Mouse (Mus musculus): ENCODE measurements at regions not wholly inside any gene's neighbourhood (a gene's known extent, or its start where the extent isn't known, plus 50 kb on each side); places are given as distances from the start of the nearest gene placed in this dataset.

DNA sequence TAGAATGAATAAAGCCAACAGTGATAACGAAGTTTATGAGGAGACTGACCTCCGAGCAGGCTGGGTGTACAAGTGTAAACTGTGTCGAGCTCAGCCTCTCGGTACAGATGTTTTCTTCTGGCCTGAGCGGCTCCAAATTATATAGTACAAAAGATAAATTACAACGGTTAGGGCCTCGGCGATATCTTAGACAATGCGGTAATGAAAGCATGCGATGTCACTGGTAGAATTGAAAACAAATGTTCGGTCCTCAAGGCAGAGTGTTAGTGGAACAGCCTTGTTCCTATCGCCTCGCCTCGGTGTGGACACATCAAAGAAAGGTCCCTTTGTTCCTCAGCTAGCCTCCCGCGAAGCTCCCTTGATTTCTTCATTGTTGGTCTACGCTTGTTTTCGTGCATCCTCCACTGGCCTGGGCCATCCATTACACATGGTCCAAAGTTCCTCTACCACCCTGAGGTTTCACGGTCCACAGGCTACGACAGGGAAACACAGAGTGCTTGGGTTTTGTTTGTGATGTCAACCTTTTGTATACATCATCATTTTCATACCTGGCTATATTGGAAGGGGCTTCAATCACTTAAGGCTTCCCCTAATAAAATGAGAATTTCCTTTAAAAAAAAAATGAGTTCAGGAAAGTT lies 234.0 kb upstream of the Rsrc1 start:
- 75% methylated on average over 20 of the region's 20 CpGs for WGBS

DNA sequence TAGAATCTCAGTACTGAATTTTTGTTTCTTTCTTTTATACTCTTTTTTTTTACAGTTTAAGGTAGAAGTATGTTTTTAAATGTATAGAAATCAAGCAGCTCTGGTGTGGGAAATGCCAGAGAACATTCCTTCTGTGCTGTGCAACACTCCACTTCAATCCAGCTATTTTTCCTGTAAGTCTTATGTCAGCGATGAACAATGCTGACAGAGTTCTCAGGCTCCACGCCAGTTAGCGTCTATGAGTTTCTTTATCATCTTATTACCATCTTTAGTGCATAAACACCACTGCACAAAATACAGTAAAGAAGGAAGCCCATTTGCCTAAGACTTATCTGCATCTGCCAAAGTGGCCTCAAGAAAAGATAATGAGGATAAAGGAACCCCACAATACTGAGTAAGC lies 223.0 kb upstream of the Rsrc1 start:
- Histone ChIP-seq H3K9me3 (ENCODE audit: control insufficient read depth, low read length) (no peaks in the 10 kb centered on the region), H3K4me2 (ENCODE audit: low read length) (no peak overlapping the region), H3K4me3 (ENCODE audit: low read depth, low read length) (no peak overlapping the region), H3K36me3 (ENCODE audit: control insufficient read depth, insufficient read depth, low read length) (no peaks in the 10 kb centered on the region), H3K4me1 (replicated peaks; ENCODE audit: control insufficient read depth, insufficient read depth, low read length) (no peaks in the 10 kb centered on the region), H3K9ac (ENCODE audit: low read length) (no peak overlapping the region), H3K27ac (ENCODE audit: low read depth) (no peak overlapping the region), H3K27me3 (replicated peaks; ENCODE audit: control insufficient read depth, insufficient read depth, low read length) (no peaks in the 10 kb centered on the region)
- WGBS: 72% methylated on average over 3 of the region's 3 CpGs
- ATAC-seq (replicated peaks; ENCODE audit: low FRiP score, low TSS enrichment, low read depth) (no peak), DNase-seq (ENCODE audit: low spot score) (no peak)

More for the DNA sequence above, 234.0 kb upstream of the Rsrc1 start:
- Histone ChIP-seq H3K36me3 (ENCODE audit: control insufficient read depth, insufficient read depth, low read length) (no peaks in the 10 kb centered on the region), H3K4me2 (ENCODE audit: low read length) (no peak overlapping the region), H3K9ac (ENCODE audit: low read length) (no peak overlapping the region), H3K9me3 (ENCODE audit: control insufficient read depth, low read length) (no peaks in the 10 kb centered on the region), H3K4me3 (ENCODE audit: low read depth, low read length) (no peak overlapping the region), H3K4me1 (replicated peaks; ENCODE audit: control insufficient read depth, insufficient read depth, low read length) (no peaks in the 10 kb centered on the region), H3K27me3 (replicated peaks; ENCODE audit: control insufficient read depth, insufficient read depth, low read length) (no peaks in the 10 kb centered on the region), H3K27ac (ENCODE audit: low read depth) (no peak overlapping the region)
- no peak for DNase-seq (ENCODE audit: low spot score)
- no peak for ATAC-seq (replicated peaks; ENCODE audit: low FRiP score, low TSS enrichment, low read depth)

DNA sequence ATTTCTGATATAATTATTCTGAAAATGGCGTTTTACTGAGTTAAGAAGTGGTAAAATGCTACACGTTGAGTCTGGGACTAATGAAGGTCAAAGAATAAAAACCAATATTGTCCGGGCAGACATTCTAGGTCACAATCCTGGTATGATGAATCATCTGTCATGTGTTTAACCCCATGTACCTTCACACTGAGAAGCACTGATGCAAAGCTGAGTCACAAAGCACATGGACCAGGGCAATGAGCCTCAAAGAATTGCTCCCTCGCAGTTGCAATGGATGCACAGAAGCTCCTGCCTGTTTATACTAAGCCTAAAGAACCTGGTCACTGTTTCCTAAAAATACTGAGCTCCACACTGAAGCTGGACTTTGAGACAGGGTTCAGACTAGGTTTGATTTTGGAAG lies 221.3 kb upstream of the Rsrc1 start:
- no peak for DNase-seq (ENCODE audit: low spot score)
- Histone ChIP-seq H3K4me2 (ENCODE audit: low read length) (no peak overlapping the region), H3K9ac (ENCODE audit: low read length) (no peak overlapping the region), H3K27ac (ENCODE audit: low read depth) (no peak overlapping the region), H3K4me3 (ENCODE audit: low read depth, low read length) (no peak overlapping the region), H3K4me1 (replicated peaks; ENCODE audit: control insufficient read depth, insufficient read depth, low read length) (no peaks in the 10 kb centered on the region), H3K9me3 (ENCODE audit: control insufficient read depth, low read length) (no peaks in the 10 kb centered on the region), H3K27me3 (replicated peaks; ENCODE audit: control insufficient read depth, insufficient read depth, low read length) (no peaks in the 10 kb centered on the region), H3K36me3 (ENCODE audit: control insufficient read depth, insufficient read depth, low read length) (no peaks in the 10 kb centered on the region)
- WGBS: 86% methylated on average over 4 of the region's 4 CpGs
- no peak for ATAC-seq (replicated peaks; ENCODE audit: low FRiP score, low TSS enrichment, low read depth)

DNA sequence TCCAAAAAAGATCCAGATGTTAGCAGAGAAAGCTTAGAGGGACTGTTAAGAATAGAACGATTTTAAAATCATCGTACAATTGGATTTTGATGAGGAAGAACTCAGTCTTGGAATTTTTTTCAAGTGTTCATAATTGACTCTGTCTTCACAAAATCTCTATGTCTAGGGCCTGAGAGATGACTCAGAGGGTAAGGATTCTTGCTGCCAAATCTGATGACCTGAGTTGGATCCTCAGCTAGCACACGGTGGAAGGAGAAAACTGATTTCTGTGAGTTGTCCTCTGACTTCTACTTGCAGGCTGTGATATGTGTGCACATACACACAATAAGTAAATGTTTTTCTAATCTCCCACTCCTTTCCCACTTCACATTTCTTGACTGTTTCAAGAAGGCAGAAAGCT lies 218.7 kb upstream of the Rsrc1 start:
- H3K4me3 ChIP-seq (ENCODE audit: low read depth, low read length): no peak overlapping the region
- H3K4me1 ChIP-seq (replicated peaks; ENCODE audit: control insufficient read depth, insufficient read depth, low read length): no peaks in the 10 kb centered on the region
- no peak for ATAC-seq (replicated peaks; ENCODE audit: low FRiP score, low TSS enrichment, low read depth)
- H3K27me3 ChIP-seq (replicated peaks; ENCODE audit: control insufficient read depth, insufficient read depth, low read length): no peaks in the 10 kb centered on the region
- no peak for DNase-seq (ENCODE audit: low spot score)
- no peaks in the 10 kb centered on the region for H3K36me3 ChIP-seq (ENCODE audit: control insufficient read depth, insufficient read depth, low read length)
- no peaks in the 10 kb centered on the region for H3K9me3 ChIP-seq (ENCODE audit: control insufficient read depth, low read length)
- no peak overlapping the region for H3K27ac ChIP-seq (ENCODE audit: low read depth)
- WGBS: 81% methylated on average over 3 of the region's 3 CpGs
- H3K4me2 ChIP-seq (ENCODE audit: low read length): no peak overlapping the region
- no peak overlapping the region for H3K9ac ChIP-seq (ENCODE audit: low read length)

DNA sequence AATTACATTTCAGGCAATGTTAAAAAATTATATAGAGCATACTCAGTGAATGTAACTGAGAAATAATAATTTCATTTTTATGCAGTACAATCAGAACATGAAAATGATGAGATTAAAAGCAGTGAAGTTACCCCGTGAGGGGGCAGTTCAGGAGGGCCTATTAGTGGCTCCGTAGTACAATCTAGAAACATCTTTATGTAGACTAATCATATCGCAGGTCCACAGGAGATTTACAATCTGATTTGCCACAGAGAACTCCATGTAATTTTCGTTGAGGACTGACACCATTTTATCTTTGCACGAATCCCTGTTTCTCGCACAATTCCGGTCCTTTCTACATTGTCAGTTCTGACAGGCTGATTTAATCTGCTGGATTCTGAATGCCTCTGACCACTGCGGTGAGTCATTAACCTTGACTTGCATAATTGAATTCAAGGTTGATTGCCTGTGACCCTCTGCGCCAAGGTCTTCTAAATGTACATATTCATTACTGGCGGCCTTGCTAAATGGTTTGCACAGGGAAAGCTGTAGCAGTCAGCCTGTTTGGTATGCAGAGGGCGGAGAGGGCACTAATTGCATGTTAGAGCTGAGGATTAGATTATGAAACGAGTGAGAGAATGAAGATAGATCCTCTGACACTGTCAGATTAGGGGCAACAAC lies 183.7 kb upstream of the Rsrc1 start:
- 64% methylated on average over 12 of the region's 12 CpGs for WGBS

DNA sequence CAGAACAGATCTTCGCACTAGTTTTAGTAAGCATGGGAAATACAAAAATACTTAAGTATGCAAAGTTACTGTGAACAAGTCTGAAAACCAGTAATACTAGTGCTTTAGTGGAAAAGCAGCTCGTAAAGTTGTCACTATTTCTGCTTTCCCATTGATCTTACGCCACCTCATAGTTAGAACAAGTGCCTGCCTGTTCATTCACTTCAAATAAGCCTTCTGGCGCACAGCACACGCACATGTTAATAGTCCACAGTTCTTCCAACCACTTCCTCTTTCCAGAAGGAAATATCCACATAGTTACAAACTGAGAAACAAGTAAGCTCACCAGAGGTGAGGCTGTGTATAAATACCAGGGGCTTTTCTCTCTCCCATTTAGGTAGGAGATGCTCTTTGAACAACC lies 182.9 kb upstream of the Rsrc1 start:
- WGBS: 70% methylated on average over 5 of the region's 5 CpGs
- H3K27me3 ChIP-seq (replicated peaks; ENCODE audit: control insufficient read depth, insufficient read depth, low read length): no peaks in the 10 kb centered on the region
- no peaks in the 10 kb centered on the region for H3K9me3 ChIP-seq (ENCODE audit: control insufficient read depth, low read length)
- H3K9ac ChIP-seq (ENCODE audit: low read length): no peak overlapping the region
- H3K4me1 ChIP-seq (replicated peaks; ENCODE audit: control insufficient read depth, insufficient read depth, low read length): no peaks in the 10 kb centered on the region
- no peak overlapping the region for H3K4me2 ChIP-seq (ENCODE audit: low read length)
- no peaks in the 10 kb centered on the region for H3K36me3 ChIP-seq (ENCODE audit: control insufficient read depth, insufficient read depth, low read length)
- DNase-seq (ENCODE audit: low spot score) (no peak), ATAC-seq (replicated peaks; ENCODE audit: low FRiP score, low TSS enrichment, low read depth) (no peak)
- no peak overlapping the region for H3K27ac ChIP-seq (ENCODE audit: low read depth)
- no peak overlapping the region for H3K4me3 ChIP-seq (ENCODE audit: low read depth, low read length)

More for the DNA sequence above, 183.7 kb upstream of the Rsrc1 start:
- ATAC-seq (replicated peaks; ENCODE audit: low FRiP score, low TSS enrichment, low read depth) (no peak), DNase-seq (ENCODE audit: low spot score) (no peak)
- H3K4me1 ChIP-seq (replicated peaks; ENCODE audit: control insufficient read depth, insufficient read depth, low read length): no peaks in the 10 kb centered on the region
- no peak overlapping the region for H3K4me2 ChIP-seq (ENCODE audit: low read length)
- H3K27me3 ChIP-seq (replicated peaks; ENCODE audit: control insufficient read depth, insufficient read depth, low read length): no peaks in the 10 kb centered on the region
- H3K9ac ChIP-seq (ENCODE audit: low read length): no peak overlapping the region
- H3K9me3 ChIP-seq (ENCODE audit: control insufficient read depth, low read length): no peaks in the 10 kb centered on the region
- no peak overlapping the region for H3K4me3 ChIP-seq (ENCODE audit: low read depth, low read length)
- H3K27ac ChIP-seq (ENCODE audit: low read depth): no peak overlapping the region
- H3K36me3 ChIP-seq (ENCODE audit: control insufficient read depth, insufficient read depth, low read length): no peaks in the 10 kb centered on the region

DNA sequence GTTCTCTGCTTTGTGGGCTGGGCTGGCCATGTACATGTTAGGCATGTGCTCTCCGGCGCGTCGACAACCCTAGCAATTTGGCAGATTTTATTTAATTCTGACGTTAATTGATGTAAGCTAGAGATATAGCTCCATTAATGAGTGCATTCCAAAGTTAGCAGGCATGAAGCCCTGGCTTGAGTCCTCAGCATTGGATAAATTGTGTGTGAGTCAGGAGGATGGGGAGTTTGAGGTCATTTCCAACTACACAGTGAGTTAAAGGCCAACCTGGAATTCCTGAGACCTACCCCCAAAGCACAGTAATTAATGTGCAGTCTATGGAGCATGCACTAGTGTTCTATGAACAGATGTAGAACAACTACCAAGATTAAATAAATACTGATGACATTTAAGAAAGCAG lies 178.7 kb upstream of the Rsrc1 start:
- Histone ChIP-seq H3K4me1 (replicated peaks; ENCODE audit: control insufficient read depth, insufficient read depth, low read length) (no peaks in the 10 kb centered on the region), H3K4me2 (ENCODE audit: low read length) (no peak overlapping the region), H3K36me3 (ENCODE audit: control insufficient read depth, insufficient read depth, low read length) (no peaks in the 10 kb centered on the region), H3K4me3 (ENCODE audit: low read depth, low read length) (no peak overlapping the region), H3K9ac (ENCODE audit: low read length) (no peak overlapping the region), H3K27me3 (replicated peaks; ENCODE audit: control insufficient read depth, insufficient read depth, low read length) (no peaks in the 10 kb centered on the region), H3K9me3 (ENCODE audit: control insufficient read depth, low read length) (no peaks in the 10 kb centered on the region), H3K27ac (ENCODE audit: low read depth) (no peak overlapping the region)
- DNase-seq (ENCODE audit: low spot score) (no peak), ATAC-seq (replicated peaks; ENCODE audit: low FRiP score, low TSS enrichment, low read depth) (no peak)
- WGBS: 96% methylated on average over 5 of the region's 5 CpGs

DNA sequence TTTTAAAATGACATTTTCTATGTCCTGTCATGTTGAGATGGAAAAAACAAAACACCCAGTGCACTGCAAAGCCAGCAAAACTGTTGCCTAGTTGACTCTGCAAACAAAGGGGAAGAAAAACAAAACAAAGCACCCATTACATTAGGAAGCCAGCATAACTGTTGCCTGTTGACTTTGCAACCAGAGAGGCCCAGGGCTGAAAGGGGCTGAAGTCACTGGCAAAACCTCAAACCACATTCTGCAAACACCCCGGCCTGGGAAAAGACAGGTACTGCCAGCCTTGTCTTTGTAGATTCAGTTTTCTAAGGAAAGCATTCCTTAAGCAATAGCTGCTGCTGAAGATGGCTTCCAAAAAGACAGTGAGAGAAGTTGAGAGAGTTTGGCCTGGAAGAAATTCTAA lies 175.0 kb upstream of the Rsrc1 start:
- Histone ChIP-seq H3K27ac (ENCODE audit: low read depth) (no peak overlapping the region), H3K9me3 (ENCODE audit: control insufficient read depth, low read length) (no peaks in the 10 kb centered on the region), H3K27me3 (replicated peaks; ENCODE audit: control insufficient read depth, insufficient read depth, low read length) (no peaks in the 10 kb centered on the region), H3K36me3 (ENCODE audit: control insufficient read depth, insufficient read depth, low read length) (no peaks in the 10 kb centered on the region), H3K4me1 (replicated peaks; ENCODE audit: control insufficient read depth, insufficient read depth, low read length) (no peaks in the 10 kb centered on the region), H3K4me2 (ENCODE audit: low read length) (no peak overlapping the region), H3K9ac (ENCODE audit: low read length) (no peak overlapping the region), H3K4me3 (ENCODE audit: low read depth, low read length) (no peak overlapping the region)
- WGBS: 54% methylated on average over 1 of the region's 1 CpGs
- DNase-seq (ENCODE audit: low spot score): no peak
- no peak for ATAC-seq (replicated peaks; ENCODE audit: low FRiP score, low TSS enrichment, low read depth)
